Mouse (Mus musculus) granulocyte monocyte progenitor cell, adult 5-6 weeks (primary cell): ENCODE measurements around the gene Haus6. TPM values are rescaled to one million over a fixed set of nuclear protein-coding genes. Genes with fewer than 3 reads are reported as not detected.

Experiments used
- total RNA-seq, 2 experiments: library from RNA; stranded (forward) in 1 of 2; stranded (reverse) in 1 of 2; fragments of 200-712, 200-1000 nt in 1 of 2; fragments of >200 nt in 1 of 2; fragmentation: Nextera tagmentation in 1 of 2; gene quantifications; 2 replicates each; pipeline ENCODE4 v1.2.3; 2014 to 2017

The Haus6 gene
- total RNA-seq, 2 experiments from 2014 or later = 23.3 to 28.9 TPM

Other genes starting within 250 kb of the Haus6 start
- not detected in 2 replicates for gene Saxo1, start 53.7 kb downstream of the Haus6 start, total RNA-seq (2014; fragmentation: Nextera tagmentation)
- gene Saxo1, start 53.7 kb downstream of the Haus6 start, total RNA-seq (2017) = not detected in 2 replicates
- 11.2 and 16.4 TPM in 2 replicates for gene Rraga, start 36.4 kb downstream of the Haus6 start, total RNA-seq (2014; fragmentation: Nextera tagmentation)
- gene Rraga, start 36.4 kb downstream of the Haus6 start, total RNA-seq (2017) = 9.5 and 11.8 TPM in 2 replicates
- 51.6 and 63.3 TPM in 2 replicates for gene Plin2, start 58.0 kb upstream of the Haus6 start, total RNA-seq (2014; fragmentation: Nextera tagmentation)
- gene Plin2, start 58.0 kb upstream of the Haus6 start, total RNA-seq (2017) = 73.6 and 73.7 TPM in 2 replicates
- 14.0 and 34.5 TPM in 2 replicates for gene Dennd4c, start 136.5 kb upstream of the Haus6 start, total RNA-seq (2014; fragmentation: Nextera tagmentation)
- gene Dennd4c, start 136.5 kb upstream of the Haus6 start, total RNA-seq (2017) = 20.4 and 20.7 TPM in 2 replicates
- 3,886 and 3,908 TPM in 2 replicates for gene Rps6, start 245.4 kb upstream of the Haus6 start, total RNA-seq (2014; fragmentation: Nextera tagmentation)
- 1,184 and 1,551 TPM in 2 replicates for gene Rps6, start 245.4 kb upstream of the Haus6 start, total RNA-seq (2017)